In the genomic region with DNA sequence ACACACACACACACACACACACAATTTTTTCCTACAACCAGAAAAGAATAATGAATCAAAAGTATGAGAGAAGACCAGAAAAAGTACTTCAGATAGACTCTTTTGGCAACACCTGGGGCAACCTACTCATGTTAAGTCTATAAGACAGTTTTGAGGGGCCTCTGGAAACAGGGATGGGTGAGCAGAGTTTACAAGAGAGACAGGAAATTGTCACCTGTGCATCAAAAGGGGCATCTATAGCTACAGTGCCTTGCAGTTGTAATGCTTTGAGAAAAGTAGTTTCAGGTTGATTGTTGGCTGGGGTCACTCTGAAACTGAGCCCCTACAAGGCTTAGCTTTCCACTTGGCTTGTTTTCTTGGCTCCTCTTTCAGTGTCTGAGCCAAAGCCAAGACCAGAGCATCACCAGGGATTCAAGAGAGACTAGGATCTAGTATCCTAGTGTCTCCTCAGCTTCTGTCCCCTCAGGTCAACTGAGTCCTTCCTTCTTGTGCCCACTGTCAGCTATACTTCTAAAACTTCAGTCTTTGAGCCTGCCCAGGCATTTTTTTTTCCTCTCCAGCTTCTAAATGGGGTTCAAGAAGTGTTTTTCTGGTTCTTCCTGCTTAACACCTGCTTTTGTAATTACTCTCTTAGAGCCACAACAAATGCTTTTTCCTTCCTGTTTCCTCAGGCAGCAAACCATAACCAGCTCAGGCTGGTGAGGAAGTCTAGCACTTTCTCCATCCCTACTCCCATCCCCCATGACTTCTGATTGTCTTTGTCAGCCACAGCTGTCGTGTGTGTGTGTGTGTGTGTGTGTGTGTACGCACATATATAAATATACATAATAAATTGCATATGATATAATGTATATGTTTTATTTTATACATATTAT, we compare ENCODE assay signal across 14 mouse cellular contexts. TPM values are rescaled to one million over a fixed set of nuclear protein-coding genes. Genes with fewer than 3 reads are reported as not detected.
DNase-seq lines count a peak whose midpoint lies in the region; ATAC-seq and TF ChIP-seq lines count a peak whose summit lies in the region.
"Had no signal": no experiment of that assay in that cellular context is flagged by ENCODE, and none has a peak within 500 bp of the region (broad histone marks: within the 10 kb centered on the region; RNA-seq: fewer than 3 reads in every experiment).

No protein-coding gene starts in this region.

- no peaks in the 10 kb centered on the region for H3K27me3 ChIP-seq in embryonic facial prominence, embryonic 14.5 days (replicated peaks; ENCODE audit: control insufficient read depth, insufficient read depth, low read length)
- H3K27me3 ChIP-seq in embryonic facial prominence, embryonic 10.5 days (replicated peaks; ENCODE audit: low read depth, poor library complexity, severe bottlenecking): no peaks in the 10 kb centered on the region
- H3K27me3 ChIP-seq in midbrain, postnatal 0 days (ENCODE audit: insufficient read depth, low read length): no peaks in the 10 kb centered on the region
- no peaks in the 10 kb centered on the region for H3K27me3 ChIP-seq in midbrain, embryonic 13.5 days
- H3K27me3 ChIP-seq in forebrain, postnatal 0 days (ENCODE audit: insufficient read depth, low read length): no peaks in the 10 kb centered on the region
- H3K27me3 ChIP-seq: embryonic facial prominence, embryonic 15.5 days had no signal

- ATAC-seq in embryonic facial prominence, embryonic 14.5 days (ENCODE audit: low read depth): no peak
- no peak for ATAC-seq in midbrain, postnatal 0 days (ENCODE audit: low FRiP score)
- no peak for ATAC-seq in midbrain, embryonic 13.5 days
- ATAC-seq in forebrain, postnatal 0 days: no peak

- no peak for TF ChIP-seq CTCF in midbrain, postnatal 0 days (IDR thresholded peaks at IDR 0.05)
- TF ChIP-seq CTCF in forebrain, postnatal 0 days (IDR thresholded peaks at IDR 0.05; ENCODE audit: low read depth): no peak

- no peak overlapping the region for H3K4me2 ChIP-seq in embryonic facial prominence, embryonic 14.5 days (ENCODE audit: low read depth, low read length)
- H3K4me2 ChIP-seq in midbrain, postnatal 0 days (ENCODE audit: low read depth, low read length, poor library complexity, severe bottlenecking): no peak overlapping the region
- no peak overlapping the region for H3K4me2 ChIP-seq in midbrain, embryonic 13.5 days (replicated peaks)
- no peak overlapping the region for H3K4me2 ChIP-seq in forebrain, postnatal 0 days (ENCODE audit: low read depth)
- H3K4me2 ChIP-seq: embryonic facial prominence, embryonic 15.5 days had no signal

- no peaks in the 10 kb centered on the region for H3K4me1 ChIP-seq in embryonic facial prominence, embryonic 14.5 days (ENCODE audit: control insufficient read depth, insufficient read depth, low read length)
- no peaks in the 10 kb centered on the region for H3K4me1 ChIP-seq in embryonic facial prominence, embryonic 10.5 days
- no peaks in the 10 kb centered on the region for H3K4me1 ChIP-seq in midbrain, postnatal 0 days (ENCODE audit: insufficient read depth, low read length)
- H3K4me1 ChIP-seq in midbrain, embryonic 13.5 days (replicated peaks): no peaks in the 10 kb centered on the region
- H3K4me1 ChIP-seq in forebrain, postnatal 0 days (ENCODE audit: insufficient read depth): no peaks in the 10 kb centered on the region

- no peak overlapping the region for H3K9ac ChIP-seq in embryonic facial prominence, embryonic 14.5 days (ENCODE audit: low read depth, low read length)
- no peak overlapping the region for H3K9ac ChIP-seq in midbrain, postnatal 0 days (replicated peaks; ENCODE audit: low read length, poor library complexity, severe bottlenecking)
- no peak overlapping the region for H3K9ac ChIP-seq in midbrain, embryonic 13.5 days (replicated peaks)
- no peak overlapping the region for H3K9ac ChIP-seq in forebrain, postnatal 0 days
- H3K9ac ChIP-seq: embryonic facial prominence, embryonic 15.5 days had no signal

- no peaks in the 10 kb centered on the region for H3K36me3 ChIP-seq in embryonic facial prominence, embryonic 14.5 days (ENCODE audit: control insufficient read depth, insufficient read depth, low read length)
- no peaks in the 10 kb centered on the region for H3K36me3 ChIP-seq in embryonic facial prominence, embryonic 10.5 days (replicated peaks)
- H3K36me3 ChIP-seq in midbrain, postnatal 0 days (ENCODE audit: insufficient read depth, low read length): no peaks in the 10 kb centered on the region
- H3K36me3 ChIP-seq in midbrain, embryonic 13.5 days: no peaks in the 10 kb centered on the region
- H3K36me3 ChIP-seq in forebrain, postnatal 0 days (ENCODE audit: insufficient read depth): no peaks in the 10 kb centered on the region
- H3K36me3 ChIP-seq: embryonic facial prominence, embryonic 15.5 days had no signal

- WGBS in embryonic facial prominence, embryonic 14.5 days: 59% methylated on average over 2 of the region's 2 CpGs
- 81% methylated on average over 2 of the region's 2 CpGs for WGBS in embryonic facial prominence, embryonic 10.5 days
- 75% methylated on average over 2 of the region's 2 CpGs for WGBS in midbrain, postnatal 0 days
- WGBS in midbrain, embryonic 13.5 days: 80% methylated on average over 2 of the region's 2 CpGs
- 76% methylated on average over 2 of the region's 2 CpGs for WGBS in forebrain, postnatal 0 days

- DNase-seq in embryonic facial prominence, embryonic 14.5 days (ENCODE audit: low spot score): peak; percentile 34
- no peak for DNase-seq in embryonic facial prominence, embryonic 10.5 days (ENCODE audit: low spot score)
- peak; percentile 5 for DNase-seq in midbrain, postnatal 0 days (ENCODE audit: low spot score)
- peak; percentile 13 to 35 for DNase-seq in heart, postnatal 36 days
- DNase-seq in thymus, postnatal 4 days: peak; percentile 52
- no peak for DNase-seq in forebrain, postnatal 0 days
- DNase-seq in urinary bladder, adult 18-20 months (ENCODE audit: low spot score in 2 of 2): no peak
- DNase-seq: kidney, adult 11 months; right cerebral cortex, postnatal 14 days had no signal

- no peak overlapping the region for H3K27ac ChIP-seq in embryonic facial prominence, embryonic 14.5 days (replicated peaks; ENCODE audit: low read depth, low read length)
- H3K27ac ChIP-seq in embryonic facial prominence, embryonic 10.5 days (replicated peaks): no peak overlapping the region
- H3K27ac ChIP-seq in midbrain, postnatal 0 days (ENCODE audit: low read depth, low read length): no peak overlapping the region
- no peak overlapping the region for H3K27ac ChIP-seq in midbrain, embryonic 13.5 days
- H3K27ac ChIP-seq in forebrain, postnatal 0 days (ENCODE audit: low read depth, low read length): no peak overlapping the region
- H3K27ac ChIP-seq: embryonic facial prominence, embryonic 15.5 days had no signal

- intact Hi-C loops in heart, postnatal 36 days (cut with DNase I): loop anchor here (2.0 to 5.0 kb wide), 2 partner anchors 36 to 53 kb away; a partner anchor contains a TSS

- no peaks in the 10 kb centered on the region for H3K9me3 ChIP-seq in embryonic facial prominence, embryonic 14.5 days (ENCODE audit: control insufficient read depth, low read length)
- no peaks in the 10 kb centered on the region for H3K9me3 ChIP-seq in embryonic facial prominence, embryonic 10.5 days
- H3K9me3 ChIP-seq in midbrain, postnatal 0 days (ENCODE audit: low read length): no peaks in the 10 kb centered on the region
- peaks cover 5% of the 10 kb centered on the region; the same call in 1 of the 2 replicates for H3K9me3 ChIP-seq in midbrain, embryonic 13.5 days
- H3K9me3 ChIP-seq in forebrain, postnatal 0 days (ENCODE audit: low read length): no peaks in the 10 kb centered on the region
- H3K9me3 ChIP-seq: embryonic facial prominence, embryonic 15.5 days had no signal

- no peak overlapping the region for H3K4me3 ChIP-seq in embryonic facial prominence, embryonic 14.5 days (ENCODE audit: low read depth, low read length)
- no peak overlapping the region for H3K4me3 ChIP-seq in embryonic facial prominence, embryonic 10.5 days
- no peak overlapping the region for H3K4me3 ChIP-seq in midbrain, postnatal 0 days (ENCODE audit: low read depth, low read length)
- no peak overlapping the region for H3K4me3 ChIP-seq in midbrain, embryonic 13.5 days (replicated peaks)
- no peak overlapping the region for H3K4me3 ChIP-seq in forebrain, postnatal 0 days (ENCODE audit: low read depth, low read length)
- H3K4me3 ChIP-seq: embryonic facial prominence, embryonic 15.5 days; myocyte had no signal

RNA-seq across cellular contexts. Expression of a gene that starts 17.4 kb away (rescaled TPM):
- polyA plus RNA-seq in embryonic facial prominence, embryonic 14.5 days (2014; fragmentation: Nextera tagmentation; extraction: Ambion mirVana): 73.3 and 83.9 TPM in 2 replicates
- 47.9 and 49.5 TPM in 2 replicates for polyA plus RNA-seq in embryonic facial prominence, embryonic 10.5 days (2016; fragmentation: Nextera tagmentation; extraction: Ambion mirVana)
- 122 and 143 TPM in 2 replicates for total RNA-seq in midbrain, postnatal 0 days (2014; rRNA removed)
- polyA plus RNA-seq in midbrain, postnatal 0 days (2015; fragmentation: Nextera tagmentation; extraction: Ambion mirVana): 29.5 and 43.4 TPM in 2 replicates
- polyA plus RNA-seq in midbrain, embryonic 13.5 days (2015; fragmentation: Nextera tagmentation; extraction: Ambion mirVana): 57.9 and 58.3 TPM in 2 replicates
- total RNA-seq in heart, postnatal 36 days (2021): 100 to 1,000 TPM; 336 to 353 TPM
- total RNA-seq in forebrain, postnatal 0 days (2014; rRNA removed): 95.6 and 130 TPM in 2 replicates
- 19.5 and 34.2 TPM in 2 replicates for polyA plus RNA-seq in forebrain, postnatal 0 days (2015; fragmentation: Nextera tagmentation; extraction: Ambion mirVana)

RNA-seq across cellular contexts. Expression of a gene that starts 37.2 kb away (rescaled TPM):
- polyA plus RNA-seq in embryonic facial prominence, embryonic 14.5 days (2014; fragmentation: Nextera tagmentation; extraction: Ambion mirVana): 0.61 and 0.69 TPM in 2 replicates
- not detected in 2 replicates for polyA plus RNA-seq in embryonic facial prominence, embryonic 10.5 days (2016; fragmentation: Nextera tagmentation; extraction: Ambion mirVana)
- total RNA-seq in midbrain, postnatal 0 days (2014; rRNA removed): not detected in 2 replicates
- not detected in 2 replicates for polyA plus RNA-seq in midbrain, postnatal 0 days (2015; fragmentation: Nextera tagmentation; extraction: Ambion mirVana)
- not detected in 2 replicates for polyA plus RNA-seq in midbrain, embryonic 13.5 days (2015; fragmentation: Nextera tagmentation; extraction: Ambion mirVana)
- total RNA-seq in heart, postnatal 36 days (2021): not detected
- total RNA-seq in forebrain, postnatal 0 days (2014; rRNA removed): not detected in 2 replicates
- polyA plus RNA-seq in forebrain, postnatal 0 days (2015; fragmentation: Nextera tagmentation; extraction: Ambion mirVana): 0.24 TPM in 1 of 2 replicates, not detected in the other
- total RNA-seq: gastrocnemius, postnatal 4 days had no signal
- polyA plus RNA-seq: C2C12; embryonic facial prominence, embryonic 15.5 days had no signal

Comparison
In these comparisons a context has a peak if more than half of its experiments do, and no peak if none do; other contexts are left out.
1. DNase-seq: peak in embryonic facial prominence, embryonic 14.5 days (single experiment), midbrain, postnatal 0 days (single experiment), heart, postnatal 36 days (2 of 2) and thymus, postnatal 4 days (single experiment); none in embryonic facial prominence, embryonic 10.5 days (single experiment), forebrain, postnatal 0 days (single experiment) and urinary bladder, adult 18-20 months (0 of 2).